Mouse (Mus musculus) A20 (cell line): Measurements from ENCODE around the gene Mcm7.

Experiments
- DNase-seq: peaks from one replicate; pipeline ENCODE4 v3.0.0-alpha.2; 2011; ENCODE audit warnings: low read depth, low spot score

Gene Mcm7

GRCm38 (mm10) chr5:138171695-138172491, at the start of gene Mcm7, which contains the start of gene Ap4m1:
TSS of gene Mcm7 (minus strand) at chr5:138172422.
TSS of gene Ap4m1 (plus strand) at chr5:138172002.
- peak; percentile 97 for DNase-seq

- DNase-seq: no peak
These were observed 47.6 kb upstream of the Mcm7 start for GRCm38 (mm10) chr5:138219864-138220263.

- DNase-seq: peak; percentile 97
These were observed 44.4 kb upstream of the Mcm7 start for GRCm38 (mm10) chr5:138216632-138217031.

- no peak for DNase-seq
These were observed 35.7 kb upstream of the Mcm7 start for GRCm38 (mm10) chr5:138207873-138208272.

GRCm38 (mm10) chr5:138207253-138207652, 35.0 kb upstream of the Mcm7 start:
- no peak for DNase-seq

- DNase-seq: no peak
These were observed 29.9 kb upstream of the Mcm7 start for GRCm38 (mm10) chr5:138202086-138202485.

GRCm38 (mm10) chr5:138199576-138199975, 27.4 kb upstream of the Mcm7 start:
- peak; percentile 44 for DNase-seq

GRCm38 (mm10) chr5:138195463-138195862, 23.2 kb upstream of the Mcm7 start:
- DNase-seq: no peak

GRCm38 (mm10) chr5:138194755-138195345, 22.6 kb upstream of the Mcm7 start:
- DNase-seq: no peak

- peak; percentile 95 for DNase-seq
These were observed 21.8 kb upstream of the Mcm7 start, which contains the start of gene Mblac1 for GRCm38 (mm10) chr5:138193771-138194727. TSS of gene Mblac1 (plus strand) at chr5:138194314.

GRCm38 (mm10) chr5:138187661-138188306, 15.6 kb upstream of the Mcm7 start:
- DNase-seq: peak; percentile 89

- DNase-seq: peak; percentile 95
These were observed 14.9 kb upstream of the Mcm7 start, which contains the start of the genes Taf6 and Cnpy4 for GRCm38 (mm10) chr5:138186950-138187638. TSS of gene Taf6 (minus strand) at chr5:138187451. TSS of gene Cnpy4 (plus strand) at chr5:138187485.

- peak; percentile 49 for DNase-seq
These were observed 995 bp upstream of the Mcm7 start for GRCm38 (mm10) chr5:138173217-138173616.

GRCm38 (mm10) chr5:138170936-138171561, 1.2 kb downstream of the Mcm7 start:
- peak; percentile 98 for DNase-seq

GRCm38 (mm10) chr5:138165594-138165993, 6.6 kb downstream of the Mcm7 start:
- DNase-seq: no peak

GRCm38 (mm10) chr5:138163610-138164009, 8.6 kb downstream of the Mcm7 start:
- DNase-seq: no peak

- no peak for DNase-seq
These were observed 9.2 kb downstream of the Mcm7 start for GRCm38 (mm10) chr5:138163046-138163445.

- peak; percentile 93 for DNase-seq
These were observed 11.2 kb downstream of the Mcm7 start, which contains the start of gene Cops6 for GRCm38 (mm10) chr5:138160842-138161665. TSS of gene Cops6 (plus strand) at chr5:138161071.

- no peak for DNase-seq
These were observed 11.9 kb downstream of the Mcm7 start for GRCm38 (mm10) chr5:138160224-138160762.
